Mouse (Mus musculus): ENCODE results near the gene Ppp1r8. TPM values are rescaled to one million over a fixed set of nuclear protein-coding genes. Genes with fewer than 3 reads are reported as not detected.

Gene Ppp1r8
- polyA plus RNA-seq, 2 experiments, result 33.8 to 37.2 TPM

- no peak for ATAC-seq (ENCODE audit: insufficient read depth)
- TF ChIP-seq CTCF (IDR thresholded peaks at IDR 0.05; ENCODE audit: low read depth), result no peak
- no peak for TF ChIP-seq EP300 (IDR thresholded peaks at IDR 0.05; ENCODE audit: low read depth)
- Histone ChIP-seq H3K36me3 (replicated peaks; ENCODE audit: control insufficient read depth, insufficient read depth, low read depth) (peaks cover 12% of the 10 kb centered on the region), H3K4me3 (ENCODE audit: insufficient read depth in 1 of 2, low read depth in 2 of 2, low read length in 2 of 2) (no peak overlapping the region), H3K9me3 (ENCODE audit: control insufficient read depth, low read length) (no peaks in the 10 kb centered on the region), H3K27me3 (ENCODE audit: control insufficient read depth, insufficient read depth, low read length) (no peaks in the 10 kb centered on the region), H3K27ac (no peak overlapping the region), H3K4me1 (replicated peaks; ENCODE audit: control insufficient read depth in 2 of 2, insufficient read depth in 2 of 2, low read length in 1 of 2) (peaks cover 5 to 19% of the 10 kb centered on the region in 2 experiments), H3K9ac (replicated peaks) (no peak overlapping the region), H3K4me2 (ENCODE audit: low read depth) (no peak overlapping the region)
- 72% methylated on average over 7 of the region's 7 CpGs for WGBS (ENCODE audit: insufficient replicate concordance)
- no peak for DNase-seq (ENCODE audit: low read depth in 3 of 3, low spot score in 3 of 3)
These were observed 31.6 kb upstream of the Ppp1r8 start for GRCm38 (mm10) chr4:132874363-132875097.

- Histone ChIP-seq H3K4me3 (ENCODE audit: insufficient read depth in 1 of 2, low read depth in 2 of 2, low read length in 2 of 2) (no peak overlapping the region), H3K27me3 (ENCODE audit: control insufficient read depth, insufficient read depth, low read length) (no peaks in the 10 kb centered on the region), H3K9me3 (ENCODE audit: control insufficient read depth, low read length) (no peaks in the 10 kb centered on the region), H3K9ac (replicated peaks) (no peak overlapping the region), H3K4me1 (replicated peaks; ENCODE audit: control insufficient read depth in 2 of 2, insufficient read depth in 2 of 2, low read length in 1 of 2) (peaks cover 5 to 19% of the 10 kb centered on the region in 2 experiments), H3K4me2 (ENCODE audit: low read depth) (no peak overlapping the region), H3K27ac (no peak overlapping the region), H3K36me3 (replicated peaks; ENCODE audit: control insufficient read depth, insufficient read depth, low read depth) (peaks cover 14% of the 10 kb centered on the region)
- DNase-seq (ENCODE audit: low read depth in 3 of 3, low spot score in 3 of 3), result no peak
- WGBS (ENCODE audit: insufficient replicate concordance), result 60% methylated on average over 11 of the region's 11 CpGs
- ATAC-seq (ENCODE audit: insufficient read depth), result no peak
- TF ChIP-seq EP300 (IDR thresholded peaks at IDR 0.05; ENCODE audit: low read depth) (no peak), CTCF (IDR thresholded peaks at IDR 0.05; ENCODE audit: low read depth) (no peak)
These were observed 30.8 kb upstream of the Ppp1r8 start for GRCm38 (mm10) chr4:132873481-132874362.

DNA sequence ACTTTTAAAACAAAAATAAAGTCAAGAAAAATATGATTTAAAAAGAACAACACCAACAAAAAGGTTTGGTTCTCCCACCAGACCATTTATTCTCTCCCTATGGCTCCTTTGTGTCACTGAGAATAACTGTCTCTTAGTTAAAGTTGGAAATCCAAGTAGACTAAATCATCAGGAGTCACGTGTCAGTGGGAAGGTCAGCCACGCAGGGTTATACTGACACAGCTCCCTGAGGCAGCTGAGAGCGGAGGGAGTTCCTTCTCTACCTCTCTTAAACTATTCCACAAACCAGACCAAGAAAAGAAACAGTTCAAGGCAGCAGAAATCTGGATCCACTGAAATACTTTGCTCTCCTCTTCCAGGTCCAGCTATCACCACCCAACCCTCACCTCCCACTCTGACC is 28.1 kb upstream of the Ppp1r8 start:
- WGBS (ENCODE audit: insufficient replicate concordance), result 86% methylated on average over 3 of the region's 3 CpGs
- H3K9ac ChIP-seq (replicated peaks), result no peak overlapping the region
- ATAC-seq (ENCODE audit: insufficient read depth), result no peak
- no peak for TF ChIP-seq EP300 (IDR thresholded peaks at IDR 0.05; ENCODE audit: low read depth)
- TF ChIP-seq CTCF (IDR thresholded peaks at IDR 0.05; ENCODE audit: low read depth), result no peak
- H3K4me1 ChIP-seq (replicated peaks; ENCODE audit: control insufficient read depth in 2 of 2, insufficient read depth in 2 of 2, low read length in 1 of 2), result peaks cover 5 to 19% of the 10 kb centered on the region in 2 experiments
- no peak overlapping the region for H3K4me2 ChIP-seq (ENCODE audit: low read depth)
- peaks cover 39% of the 10 kb centered on the region for H3K36me3 ChIP-seq (replicated peaks; ENCODE audit: control insufficient read depth, insufficient read depth, low read depth)
- no peaks in the 10 kb centered on the region for H3K27me3 ChIP-seq (ENCODE audit: control insufficient read depth, insufficient read depth, low read length)
- no peak overlapping the region for H3K4me3 ChIP-seq (ENCODE audit: insufficient read depth in 1 of 2, low read depth in 2 of 2, low read length in 2 of 2)
- no peaks in the 10 kb centered on the region for H3K9me3 ChIP-seq (ENCODE audit: control insufficient read depth, low read length)
- no peak for DNase-seq (ENCODE audit: low read depth in 3 of 3, low spot score in 3 of 3)
- H3K27ac ChIP-seq, result no peak overlapping the region

DNA sequence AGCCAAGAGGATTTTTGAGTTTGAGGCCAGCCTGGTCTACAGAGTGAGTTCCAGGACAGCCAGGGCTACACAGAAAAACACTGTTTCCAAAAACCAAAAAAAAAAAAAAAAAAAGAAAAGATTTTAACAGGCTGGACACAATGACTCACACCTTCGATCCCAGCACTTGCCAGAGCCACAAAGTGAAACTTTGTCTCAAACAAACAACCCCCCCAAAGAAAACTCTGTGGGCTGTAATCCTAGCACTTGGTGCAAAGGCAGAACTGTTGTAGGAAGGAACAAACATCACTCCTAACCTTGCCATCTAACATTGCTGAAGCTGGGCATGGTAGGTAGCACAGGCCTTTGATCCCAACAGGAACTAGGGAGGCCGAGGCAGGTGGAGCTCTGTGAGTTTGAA is 21.9 kb upstream of the Ppp1r8 start:
- Histone ChIP-seq H3K4me3 (ENCODE audit: insufficient read depth in 1 of 2, low read depth in 2 of 2, low read length in 2 of 2) (no peak overlapping the region), H3K27ac (no peak overlapping the region), H3K27me3 (ENCODE audit: control insufficient read depth, insufficient read depth, low read length) (no peaks in the 10 kb centered on the region), H3K9ac (replicated peaks) (no peak overlapping the region), H3K36me3 (replicated peaks; ENCODE audit: control insufficient read depth, insufficient read depth, low read depth) (peaks cover 58% of the 10 kb centered on the region), H3K4me2 (ENCODE audit: low read depth) (no peak overlapping the region), H3K9me3 (ENCODE audit: control insufficient read depth, low read length) (no peaks in the 10 kb centered on the region), H3K4me1 (replicated peaks; ENCODE audit: control insufficient read depth in 2 of 2, insufficient read depth in 2 of 2, low read length in 1 of 2) (peaks cover 0 to 7% of the 10 kb centered on the region in 2 experiments; a peak in 2 of 4 replicates)
- TF ChIP-seq EP300 (IDR thresholded peaks at IDR 0.05; ENCODE audit: low read depth) (no peak), CTCF (IDR thresholded peaks at IDR 0.05; ENCODE audit: low read depth) (no peak)
- no peak for ATAC-seq (ENCODE audit: insufficient read depth)
- 83% methylated on average over 2 of the region's 2 CpGs for WGBS (ENCODE audit: insufficient replicate concordance)
- DNase-seq (ENCODE audit: low read depth in 3 of 3, low spot score in 3 of 3), result no peak

DNA sequence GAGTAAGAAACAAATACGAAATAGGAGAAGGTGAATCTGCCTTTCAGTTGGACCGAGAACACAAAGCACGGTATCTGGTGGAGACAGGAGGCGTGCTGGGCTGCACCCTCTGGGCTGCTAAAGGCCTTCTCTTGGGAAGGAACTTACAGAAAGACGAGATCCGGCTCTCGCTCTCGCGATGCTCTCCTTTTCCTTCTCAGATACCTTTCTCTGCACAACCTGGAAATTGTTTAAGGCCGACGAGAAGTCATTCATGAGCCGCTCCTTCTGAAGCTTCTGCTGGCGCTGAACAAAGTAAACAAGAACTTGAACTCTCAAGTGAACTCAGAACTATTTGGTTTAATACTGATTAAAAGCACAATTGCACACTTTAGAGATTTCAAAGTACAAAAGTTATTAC is 20.0 kb upstream of the Ppp1r8 start:
- ATAC-seq (ENCODE audit: insufficient read depth), result no peak
- H3K27me3 ChIP-seq (ENCODE audit: control insufficient read depth, insufficient read depth, low read length), result no peaks in the 10 kb centered on the region
- no peak overlapping the region for H3K4me2 ChIP-seq (ENCODE audit: low read depth)
- no peak overlapping the region for H3K27ac ChIP-seq
- H3K9me3 ChIP-seq (ENCODE audit: control insufficient read depth, low read length), result no peaks in the 10 kb centered on the region
- no peak overlapping the region for H3K4me3 ChIP-seq (ENCODE audit: insufficient read depth in 1 of 2, low read depth in 2 of 2, low read length in 2 of 2)
- peaks cover 0 to 7% of the 10 kb centered on the region in 2 experiments; a peak in 2 of 4 replicates for H3K4me1 ChIP-seq (replicated peaks; ENCODE audit: control insufficient read depth in 2 of 2, insufficient read depth in 2 of 2, low read length in 1 of 2)
- no peak overlapping the region for H3K9ac ChIP-seq (replicated peaks)
- 89% methylated on average over 13 of the region's 13 CpGs for WGBS (ENCODE audit: insufficient replicate concordance)
- H3K36me3 ChIP-seq (replicated peaks; ENCODE audit: control insufficient read depth, insufficient read depth, low read depth), result peaks cover 59% of the 10 kb centered on the region
- TF ChIP-seq EP300 (IDR thresholded peaks at IDR 0.05; ENCODE audit: low read depth) (no peak), CTCF (IDR thresholded peaks at IDR 0.05; ENCODE audit: low read depth) (no peak)
- no peak for DNase-seq (ENCODE audit: low read depth in 3 of 3, low spot score in 3 of 3)
